Mouse (Mus musculus) thymus, adult 2 months (tissue): ENCODE results near the gene Ccdc43. TPM values are rescaled to one million over a fixed set of nuclear protein-coding genes. Genes with fewer than 3 reads are reported as not detected.
"Not testable (repeated sequence)": the region's sequence is repeated elsewhere in the genome, so short reads cannot be mapped to it uniquely, and the experiment has no call there.

Experiments
- DNase-seq: peaks from one replicate; pipeline ENCODE4 v3.0.0; 2021
- H3K27ac ChIP-seq: fragments of 200-500 bp; 2 replicates; pipeline ENCODE4 v1.5.1; 2012; ENCODE audit warnings: low read length, control low read depth; ENCODE audit not compliant: control insufficient read depth, insufficient read depth
- H3K27me3 ChIP-seq: fragments of 200-500 bp; 2 replicates; pipeline ENCODE4 v1.6.1; 2012; ENCODE audit warnings: mild to moderate bottlenecking, low read length, moderate library complexity, mixed read lengths; ENCODE audit not compliant: control insufficient read depth, insufficient read depth
- H3K36me3 ChIP-seq: fragments of 200-500 bp; 2 replicates; pipeline ENCODE4 v1.6.1; 2012; ENCODE audit warnings: mild to moderate bottlenecking, low read length, moderate library complexity; ENCODE audit not compliant: control insufficient read depth, insufficient read depth
- H3K4me1 ChIP-seq: fragments of 200-500 bp; replicated peaks from 2 replicates; pipeline ENCODE4 v1.6.1; 2012; ENCODE audit warnings: low read length; ENCODE audit not compliant: control insufficient read depth, insufficient read depth
- H3K4me3 ChIP-seq: fragments of 200-500 bp; 2 replicates; pipeline ENCODE4 v1.5.1; 2012; ENCODE audit warnings: mild to moderate bottlenecking, low read length, control low read depth, moderate library complexity; ENCODE audit not compliant: control insufficient read depth, insufficient read depth
- CTCF ChIP-seq: fragments of 200-500 bp; IDR thresholded peaks from 2 replicates; pipeline ENCODE4 v1.5.1; 2012; ENCODE audit warnings: mild to moderate bottlenecking, control low read depth, low read length, moderate library complexity, borderline replicate concordance; ENCODE audit not compliant: control insufficient read depth, poor library complexity, insufficient read depth; ENCODE audit errors: extremely low read depth
- POLR2A ChIP-seq: fragments of 200-500 bp; IDR thresholded peaks from 2 replicates; pipeline ENCODE4 v1.6.1; 2012; ENCODE audit warnings: mild to moderate bottlenecking, low read length, control low read depth, moderate library complexity; ENCODE audit not compliant: control insufficient read depth, poor library complexity, insufficient read depth; ENCODE audit errors: extremely low read depth
- WGBS: fragments of 180-500 bp; shearing (Covaris S2); methylation state at CpG from one replicate; pipeline ENCODE4 v1.1.7; 2018; 5-methylcytosine and 5-hydroxymethylcytosine counted together
- polyA plus RNA-seq: library from polyadenylated mRNA; depleted of rRNA; stranded (reverse); fragments of >200 nt; gene quantifications from 2 replicates; pipeline ENCODE4 v1.2.3, GENCODE M21; 2012

Ccdc43 gene
- polyA plus RNA-seq, 1 experiment: 9.6 TPM

DNA sequence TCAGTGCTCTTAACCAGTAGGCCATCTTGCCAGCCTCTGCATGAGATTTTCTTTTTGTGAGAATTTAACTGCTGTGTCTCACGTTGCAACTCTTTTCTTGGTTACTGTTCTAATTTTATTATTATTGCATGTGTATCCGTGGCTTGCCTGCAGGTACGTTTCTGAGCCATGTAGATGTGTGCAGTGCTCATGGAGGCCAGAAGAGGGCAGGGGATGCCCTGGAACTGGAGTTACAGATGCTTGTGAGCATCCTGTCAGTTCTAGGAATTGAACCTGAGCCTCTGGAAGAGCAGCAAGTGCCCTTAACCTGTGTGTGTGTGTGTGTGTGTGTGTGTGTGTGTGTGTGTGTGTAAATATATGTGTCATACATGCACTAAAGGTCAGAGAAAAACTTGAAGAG, 28.0 kb upstream of the Ccdc43 start:
- Histone ChIP-seq H3K36me3 (no peaks in the 10 kb centered on the region), H3K4me1 (no peaks in the 10 kb centered on the region), H3K27me3 (no peaks in the 10 kb centered on the region; the same call in 1 of the 2 replicates), H3K27ac (no peak overlapping the region), H3K4me3 (no peak overlapping the region)
- TF ChIP-seq POLR2A (no peak), CTCF (no peak)
- peak; percentile 35 for DNase-seq
- WGBS: 20% methylated on average over 3 of the region's 3 CpGs

DNA sequence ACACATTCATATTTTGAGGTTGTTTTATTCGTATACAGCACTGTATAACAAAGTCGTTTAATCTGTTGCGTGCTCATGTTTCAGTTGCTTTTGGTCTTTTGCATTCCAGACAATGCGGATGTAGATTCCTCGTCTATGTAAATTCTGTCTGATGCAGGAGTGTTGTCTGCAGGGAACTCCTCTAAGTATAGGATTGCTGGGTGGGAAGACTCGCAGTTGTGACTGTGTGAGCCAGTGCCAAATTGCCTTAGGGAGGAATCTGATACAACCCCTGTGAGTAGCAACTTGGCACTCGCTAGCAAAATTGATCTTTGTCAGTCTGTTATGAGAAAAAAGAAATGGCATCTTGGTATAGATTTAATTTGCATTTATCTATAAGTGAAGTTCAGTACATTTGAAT, 18.6 kb upstream of the Ccdc43 start:
- H3K4me3 ChIP-seq: no peak overlapping the region
- H3K36me3 ChIP-seq: no peaks in the 10 kb centered on the region
- H3K27ac ChIP-seq: no peak overlapping the region
- H3K4me1 ChIP-seq: no peaks in the 10 kb centered on the region
- 89% methylated on average over 7 of the region's 7 CpGs for WGBS
- no peak for DNase-seq
- TF ChIP-seq POLR2A: no peak
- TF ChIP-seq CTCF: no peak
- no peaks in the 10 kb centered on the region for H3K27me3 ChIP-seq

DNA sequence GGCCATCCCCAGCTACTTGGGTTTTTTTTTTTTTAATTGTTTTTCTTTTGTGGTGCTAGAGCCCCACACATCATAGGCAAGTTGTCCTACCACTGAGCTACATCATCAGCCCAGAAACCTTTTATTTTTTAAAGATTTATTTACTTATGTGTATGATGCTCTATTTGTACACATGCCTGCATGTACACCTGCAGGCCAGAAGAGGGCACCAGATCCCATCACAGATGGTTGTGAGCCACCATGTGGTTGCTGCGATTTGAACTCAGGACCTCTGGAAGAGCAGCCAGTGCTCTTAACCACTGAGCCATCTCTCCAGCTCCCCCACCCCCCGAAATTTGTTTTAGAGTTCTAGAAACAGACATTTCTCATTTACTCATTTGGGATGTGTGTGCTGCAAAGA, 17.0 kb upstream of the Ccdc43 start:
- not testable (repeated sequence) for DNase-seq, H3K36me3 ChIP-seq, H3K27ac ChIP-seq, H3K27me3 ChIP-seq, H3K4me1 ChIP-seq, H3K4me3 ChIP-seq
- 86% methylated on average over 2 of the region's 2 CpGs for WGBS

DNA sequence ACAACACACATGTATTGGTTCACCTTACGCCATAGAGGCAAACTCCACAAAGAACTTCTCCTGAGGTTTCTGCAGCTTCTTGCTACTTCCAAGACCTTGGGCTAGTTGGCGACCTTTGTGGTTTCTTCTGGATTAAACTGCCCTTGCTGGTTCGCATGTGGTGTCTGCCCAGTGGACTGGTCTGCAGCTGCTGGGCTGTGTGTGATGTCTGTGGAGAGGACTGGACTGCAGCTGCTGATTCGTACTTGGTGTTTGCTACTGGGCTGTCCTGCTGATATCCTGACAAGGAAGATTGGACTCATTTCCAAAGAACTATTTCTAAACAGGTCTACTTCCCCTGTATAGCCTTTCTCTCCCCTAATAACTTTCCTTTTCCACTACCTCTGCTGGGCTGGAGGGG, 14.8 kb upstream of the Ccdc43 start:
- Histone ChIP-seq H3K4me3 (no peak overlapping the region), H3K4me1 (no peaks in the 10 kb centered on the region), H3K27me3 (no peaks in the 10 kb centered on the region), H3K27ac (no peak overlapping the region), H3K36me3 (no peaks in the 10 kb centered on the region)
- no peak for DNase-seq
- WGBS: 95% methylated on average over 4 of the region's 4 CpGs
- TF ChIP-seq CTCF (no peak), POLR2A (no peak)

DNA sequence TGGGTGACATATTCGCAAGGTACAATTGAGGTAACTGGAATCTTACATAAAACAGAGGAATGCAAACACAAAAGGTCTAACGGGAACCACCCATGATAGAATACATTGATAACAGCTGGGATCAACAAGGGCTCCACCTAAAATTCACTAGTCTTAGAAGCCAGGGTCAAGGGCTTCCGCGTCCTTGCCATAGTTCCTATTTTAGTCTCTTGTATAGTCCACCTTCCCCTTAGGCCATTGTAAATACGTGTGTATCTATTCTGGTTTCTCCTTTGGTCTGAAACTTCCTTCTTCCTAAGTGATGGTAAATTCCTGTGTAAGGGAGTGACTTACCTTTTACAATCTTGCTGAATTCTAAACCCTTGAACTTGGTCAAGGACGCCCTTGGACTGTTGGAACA, 4.6 kb upstream of the Ccdc43 start:
- not testable (repeated sequence) for H3K36me3 ChIP-seq, DNase-seq, H3K27ac ChIP-seq, H3K4me1 ChIP-seq, H3K27me3 ChIP-seq, H3K4me3 ChIP-seq
- WGBS: 91% methylated on average over 6 of the region's 6 CpGs

DNA sequence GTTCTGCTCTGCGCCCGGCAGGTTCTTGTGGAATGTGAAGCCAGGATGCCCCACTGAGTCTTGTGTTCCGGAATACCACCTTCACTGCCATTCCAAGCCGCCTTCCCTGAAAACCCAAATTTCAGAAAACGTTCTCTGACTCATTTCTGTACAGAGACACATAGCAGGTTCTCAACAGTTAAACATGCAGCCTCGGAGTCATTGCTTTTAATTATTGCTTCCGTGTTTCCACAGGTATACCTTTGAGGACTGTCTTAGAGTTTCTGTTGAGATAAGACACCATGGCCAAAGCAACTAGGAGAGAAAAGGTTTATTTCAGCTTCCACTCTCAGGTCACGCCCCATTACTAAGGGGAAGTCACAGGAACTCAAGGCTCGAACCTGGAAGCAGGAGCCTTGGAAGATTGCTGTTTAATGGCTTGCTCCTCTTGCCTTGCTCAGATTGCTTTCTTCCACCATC, 465 bp upstream of the Ccdc43 start:
- TF ChIP-seq CTCF: peak; percentile 6; the same call in 1 of the 2 replicates
- no peak for TF ChIP-seq POLR2A
- Histone ChIP-seq H3K4me1 (peaks cover 7% of the 10 kb centered on the region), H3K4me3 (peak overlapping the region; percentile 68), H3K27me3 (no peaks in the 10 kb centered on the region), H3K27ac (no peak overlapping the region), H3K36me3 (no peaks in the 10 kb centered on the region)
- 8% methylated on average over 9 of the region's 9 CpGs for WGBS
- no peak for DNase-seq

DNA sequence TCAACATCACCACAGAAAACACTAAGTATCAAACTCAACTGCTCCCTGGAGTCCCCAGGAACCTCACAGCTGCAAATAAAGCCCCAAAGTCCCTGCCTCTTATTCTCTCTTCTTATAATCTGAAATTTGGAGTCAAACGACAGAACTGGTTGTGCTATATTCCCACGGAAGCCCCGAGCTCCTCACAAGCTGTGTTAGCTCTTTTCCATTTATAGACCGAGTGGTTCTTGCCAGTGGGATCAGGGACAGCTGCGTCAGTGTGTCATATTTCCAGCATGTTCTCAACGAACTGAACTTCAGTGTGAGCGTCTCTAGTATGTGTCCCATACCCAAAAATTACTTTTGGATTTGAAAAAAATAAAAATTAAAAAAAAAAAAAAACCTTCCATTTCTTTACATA, 2.3 kb downstream of the Ccdc43 start:
- H3K4me3 ChIP-seq: no peak overlapping the region
- peaks cover 7% of the 10 kb centered on the region for H3K4me1 ChIP-seq
- H3K27me3 ChIP-seq: no peaks in the 10 kb centered on the region
- no peak overlapping the region for H3K27ac ChIP-seq
- WGBS: 96% methylated on average over 7 of the region's 7 CpGs
- no peak for DNase-seq
- H3K36me3 ChIP-seq: no peaks in the 10 kb centered on the region
- TF ChIP-seq CTCF: no peak
- no peak for TF ChIP-seq POLR2A

DNA sequence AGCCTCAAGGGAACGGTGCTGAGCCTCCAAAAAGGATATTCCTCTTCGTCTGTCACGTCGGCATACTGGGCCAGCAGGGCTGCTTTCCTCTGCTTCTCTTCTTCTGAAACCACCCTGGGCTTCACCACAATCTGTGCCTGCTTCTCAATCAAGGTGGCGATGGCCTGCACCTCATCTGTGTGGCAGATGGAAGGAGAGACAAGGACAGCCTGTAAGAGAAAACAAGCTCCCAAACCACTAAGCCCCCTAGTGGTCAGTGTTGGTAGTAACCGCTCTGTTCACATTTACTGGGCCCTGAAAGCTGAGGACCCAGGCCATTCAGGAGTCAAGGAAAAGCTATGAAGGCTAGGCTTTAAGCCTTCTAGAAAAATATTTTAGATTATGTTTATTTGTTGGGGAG, 7.4 kb downstream of the Ccdc43 start:
- WGBS: 67% methylated on average over 6 of the region's 6 CpGs
- Histone ChIP-seq H3K36me3 (no peaks in the 10 kb centered on the region; the same call in 1 of the 2 replicates), H3K4me3 (no peak overlapping the region), H3K27ac (no peak overlapping the region), H3K4me1 (no peaks in the 10 kb centered on the region), H3K27me3 (no peaks in the 10 kb centered on the region)
- DNase-seq: peak; percentile 74
- TF ChIP-seq CTCF (peak; percentile 49; the same call in 1 of the 2 replicates), POLR2A (no peak)
